ENCODE assay signal across 19 mouse cellular contexts in the genomic region with DNA sequence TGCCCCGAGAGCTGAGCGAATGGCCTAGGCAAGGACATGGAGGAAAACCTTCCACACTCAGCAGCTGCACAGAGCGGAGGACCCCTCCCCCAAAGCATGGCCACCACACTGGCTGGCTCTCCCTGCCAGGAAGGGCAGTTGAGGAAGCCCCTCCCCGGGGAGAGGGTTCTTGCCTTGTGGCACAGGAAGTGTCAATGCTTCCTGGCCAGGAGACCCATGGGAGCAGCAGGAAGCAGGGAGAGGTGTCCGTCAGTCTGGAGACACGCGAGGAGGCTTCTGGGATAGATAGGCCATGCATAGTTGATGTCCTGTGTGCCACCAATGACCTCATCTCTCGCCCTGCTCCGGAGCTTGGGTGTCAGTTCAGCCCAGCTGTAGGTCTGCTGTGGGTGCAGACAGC. TPM values are rescaled to one million over a fixed set of nuclear protein-coding genes. Genes with fewer than 3 reads are reported as not detected.
DNase-seq lines count a peak whose midpoint lies in the region; ATAC-seq lines count a peak whose summit lies in the region.
"Had no signal": no experiment of that assay in that cellular context is flagged by ENCODE, and none has a peak within 500 bp of the region (broad histone marks: within the 10 kb centered on the region; RNA-seq: fewer than 3 reads in every experiment).

No protein-coding gene starts in this region.

- no peak for ATAC-seq in heart, embryonic 12.5 days (ENCODE audit: insufficient number of reproducible peaks, low FRiP score)
- ATAC-seq in megakaryocyte, adult 5-6 weeks (ENCODE audit: poor library complexity, severe bottlenecking) = no peak

- no peak overlapping the region for H3K4me2 ChIP-seq in heart, embryonic 12.5 days
- H3K4me2 ChIP-seq: midbrain, embryonic 12.5 days had no signal

- H3K9ac ChIP-seq in heart, embryonic 12.5 days = no peak overlapping the region
- H3K9ac ChIP-seq: midbrain, embryonic 12.5 days had no signal

- H3K27me3 ChIP-seq in heart, embryonic 12.5 days (replicated peaks) = peaks cover 47% of the 10 kb centered on the region
- H3K27me3 ChIP-seq in megakaryocyte, embryonic 14.5 days (replicated peaks) = no peaks in the 10 kb centered on the region
- H3K27me3 ChIP-seq: midbrain, embryonic 12.5 days had no signal

- 73% methylated on average over 9 of the region's 9 CpGs for WGBS in heart, embryonic 12.5 days

- no peak overlapping the region for H3K27ac ChIP-seq in heart, embryonic 12.5 days (ENCODE audit: poor library complexity, severe bottlenecking)
- H3K27ac ChIP-seq: midbrain, embryonic 12.5 days had no signal

- no peaks in the 10 kb centered on the region for H3K9me3 ChIP-seq in heart, embryonic 12.5 days (replicated peaks)
- no peaks in the 10 kb centered on the region for H3K9me3 ChIP-seq in megakaryocyte, embryonic 14.5 days
- H3K9me3 ChIP-seq: midbrain, embryonic 12.5 days had no signal

- DNase-seq in heart, adult 8-10 months (ENCODE audit: low spot score) = peak; percentile 17
- DNase-seq in kidney, postnatal 14 days = peak; percentile 33
- DNase-seq in lung, postnatal 36 days = peak; percentile 53
- DNase-seq in spleen, adult 18-20 months = no peak
- no peak for DNase-seq in spleen, postnatal 14 days (ENCODE audit: low spot score in 2 of 2)
- DNase-seq: cerebellum, adult 2 months; right cerebral cortex, postnatal 14 days; thymus, postnatal 25 days had no signal

- H3K4me1 ChIP-seq in heart, embryonic 12.5 days (replicated peaks) = peaks cover 20% of the 10 kb centered on the region
- peaks cover 93% of the 10 kb centered on the region for H3K4me1 ChIP-seq in megakaryocyte, embryonic 14.5 days
- H3K4me1 ChIP-seq: midbrain, embryonic 12.5 days had no signal

- peaks cover 47% of the 10 kb centered on the region for H3K36me3 ChIP-seq in heart, embryonic 12.5 days
- H3K36me3 ChIP-seq in megakaryocyte, embryonic 14.5 days (replicated peaks; ENCODE audit: low read length) = peaks cover 96% of the 10 kb centered on the region

- H3K4me3 ChIP-seq in heart, embryonic 12.5 days = no peak overlapping the region
- H3K4me3 ChIP-seq in megakaryocyte, embryonic 14.5 days (replicated peaks) = peak overlapping the region; percentile 70
- H3K4me3 ChIP-seq: midbrain, embryonic 12.5 days; myocyte had no signal

RNA-seq across cellular contexts. Expression of a gene that starts 0.5 kb away (rescaled TPM):
- not detected for total RNA-seq in heart, adult 8-10 months (2022)
- polyA plus RNA-seq in heart, embryonic 12.5 days (2016; fragmentation: Nextera tagmentation; extraction: Ambion mirVana) = 0.10 and 0.24 TPM in 2 replicates
- polyA plus RNA-seq in megakaryocyte, embryonic 14.5 days (2012; ENCODE audit: insufficient read depth, low replicate concordance) = 1.0 and 1.4 TPM in 2 replicates
- total RNA-seq in megakaryocyte, adult 5-6 weeks (2015) = 0.23 TPM in 1 of 2 replicates, not detected in the other
- 0.73 and 1.2 TPM in 2 replicates for total RNA-seq in megakaryocyte, adult 5-6 weeks (2017)
- total RNA-seq: gastrocnemius, postnatal 4 days; hematopoietic stem cell, adult 5-6 weeks; layer of hippocampus, postnatal 14 days; left cerebral cortex, postnatal 25 days had no signal
- polyA plus RNA-seq: brain, embryonic 14.5 days; cerebellum, adult 2 months had no signal

RNA-seq across cellular contexts. Expression of a gene that starts 13.4 kb away (rescaled TPM):
- total RNA-seq in heart, adult 8-10 months (2022) = 10 to 100 TPM in 2 of 4 experiments, 1 to 10 TPM in 2; 8.5 to 12.6 (median 10.2) TPM
- 19.0 and 20.2 TPM in 2 replicates for polyA plus RNA-seq in heart, embryonic 12.5 days (2016; fragmentation: Nextera tagmentation; extraction: Ambion mirVana)
- polyA plus RNA-seq in megakaryocyte, embryonic 14.5 days (2012; ENCODE audit: insufficient read depth, low replicate concordance) = 214 and 827 TPM in 2 replicates
- 14.7 and 18.8 TPM in 2 replicates for total RNA-seq in megakaryocyte, adult 5-6 weeks (2015)
- 13.4 and 14.9 TPM in 2 replicates for total RNA-seq in megakaryocyte, adult 5-6 weeks (2017)

RNA-seq across cellular contexts. Expression of a gene that starts 13.5 kb away (rescaled TPM):
- total RNA-seq in heart, adult 8-10 months (2022) = 1 to 10 TPM; 7.8 to 9.4 (median 8.3) TPM
- polyA plus RNA-seq in heart, embryonic 12.5 days (2016; fragmentation: Nextera tagmentation; extraction: Ambion mirVana) = 23.8 and 25.2 TPM in 2 replicates
- polyA plus RNA-seq in megakaryocyte, embryonic 14.5 days (2012; ENCODE audit: insufficient read depth, low replicate concordance) = 23.5 and 26.3 TPM in 2 replicates
- 31.2 and 35.1 TPM in 2 replicates for total RNA-seq in megakaryocyte, adult 5-6 weeks (2015)
- total RNA-seq in megakaryocyte, adult 5-6 weeks (2017) = 20.7 and 21.7 TPM in 2 replicates

RNA-seq across cellular contexts. Expression of a gene that starts 30.2 kb away (rescaled TPM):
- total RNA-seq in heart, adult 8-10 months (2022) = 10 to 100 TPM; 17.0 to 19.1 (median 18.4) TPM
- polyA plus RNA-seq in heart, embryonic 12.5 days (2016; fragmentation: Nextera tagmentation; extraction: Ambion mirVana) = 21.6 and 22.3 TPM in 2 replicates
- polyA plus RNA-seq in megakaryocyte, embryonic 14.5 days (2012; ENCODE audit: insufficient read depth, low replicate concordance) = 30.3 and 35.0 TPM in 2 replicates
- 11.3 and 11.7 TPM in 2 replicates for total RNA-seq in megakaryocyte, adult 5-6 weeks (2015)
- total RNA-seq in megakaryocyte, adult 5-6 weeks (2017) = 11.6 and 14.5 TPM in 2 replicates

RNA-seq across cellular contexts. Expression of a gene that starts 38.3 kb away (rescaled TPM):
- total RNA-seq in heart, adult 8-10 months (2022) = under 1 TPM; 0.41 to 0.52 (median 0.47) TPM
- polyA plus RNA-seq in heart, embryonic 12.5 days (2016; fragmentation: Nextera tagmentation; extraction: Ambion mirVana) = 3.0 and 3.4 TPM in 2 replicates
- not detected in 2 replicates for polyA plus RNA-seq in megakaryocyte, embryonic 14.5 days (2012; ENCODE audit: insufficient read depth, low replicate concordance)
- not detected in 2 replicates for total RNA-seq in megakaryocyte, adult 5-6 weeks (2015)
- not detected in 2 replicates for total RNA-seq in megakaryocyte, adult 5-6 weeks (2017)
- total RNA-seq: hematopoietic stem cell, adult 5-6 weeks had no signal
- polyA plus RNA-seq: liver, embryonic 16.5 days had no signal

Comparison
In these comparisons a context has a peak if more than half of its experiments do, and no peak if none do; other contexts are left out.
1. DNase-seq: peak in heart, adult 8-10 months (single experiment), kidney, postnatal 14 days (single experiment) and lung, postnatal 36 days (single experiment); none in spleen, adult 18-20 months (0 of 2) and spleen, postnatal 14 days (0 of 2).